Mouse (Mus musculus) myocyte (in vitro differentiated cells): ENCODE measurements around the gene Nhsl1. TPM values are rescaled to one million over a fixed set of nuclear protein-coding genes. Genes with fewer than 3 reads are reported as not detected.
A peak's percentile ranks its signal among the peaks of the same experiment; 100 is the strongest.

Source experiments
- H3K27me3 ChIP-seq: one replicate; pipeline ENCODE4 v1.6.1; 2011; ENCODE audit not compliant: control insufficient read depth, insufficient read depth, insufficient read length
- H3K36me3 ChIP-seq: one replicate; pipeline ENCODE4 v1.6.1; 2011; ENCODE audit not compliant: control insufficient read depth, insufficient read depth
- H3K4me2 ChIP-seq: one replicate; pipeline ENCODE4 v1.6.1; 2011; ENCODE audit warnings: low read depth, control low read depth
- H3K4me3 ChIP-seq: one replicate; pipeline ENCODE4 v1.5.1; 2011; ENCODE audit warnings: mild to moderate bottlenecking, control low read depth, moderate library complexity
- H3K79me2 ChIP-seq: one replicate; pipeline ENCODE4 v1.6.1; 2011; ENCODE audit not compliant: control insufficient read depth, insufficient read depth
- H3ac ChIP-seq: one replicate; pipeline ENCODE4 v1.6.1; 2011; ENCODE audit not compliant: control insufficient read depth, insufficient read length
- CEBPB ChIP-seq: IDR thresholded peaks from 2 replicates; pipeline ENCODE4 v1.6.1; 2011; ENCODE audit warnings: mild to moderate bottlenecking, moderate library complexity; ENCODE audit not compliant: poor library complexity, insufficient read depth, severe bottlenecking
- E2F4 ChIP-seq: IDR thresholded peaks from one replicate; pipeline ENCODE4 v1.6.1; 2011; ENCODE audit warnings: mild to moderate bottlenecking, control low read depth, moderate library complexity; ENCODE audit not compliant: insufficient read depth
- MAX ChIP-seq: IDR thresholded peaks from one replicate; pipeline ENCODE4 v1.6.1; 2011; ENCODE audit warnings: low read depth, mild to moderate bottlenecking, control low read depth
- MYOD1 ChIP-seq, 3 experiments: IDR thresholded peaks; one replicate each; pipeline ENCODE4 v1.6.1; 2011; ENCODE audit warnings: control low read depth in 2 of 3, low read depth in 2 of 3, mild to moderate bottlenecking in 2 of 3, moderate library complexity in 1 of 3; ENCODE audit not compliant: insufficient read length in 2 of 3, control insufficient read depth in 1 of 3
- MYOG ChIP-seq, 3 experiments: IDR thresholded peaks; one replicate each; pipeline ENCODE4 v1.6.1; 2011; ENCODE audit warnings: control low read depth in 2 of 3, low read depth in 2 of 3, mild to moderate bottlenecking in 2 of 3; ENCODE audit not compliant: insufficient read length in 2 of 3, control insufficient read depth in 1 of 3, insufficient read depth in 1 of 3
- POLR2A ChIP-seq: IDR thresholded peaks from one replicate; pipeline ENCODE4 v1.6.1; 2011; ENCODE audit warnings: low read depth, mild to moderate bottlenecking, control low read depth, moderate library complexity; ENCODE audit not compliant: insufficient read length
- POLR2AphosphoS2 ChIP-seq: IDR thresholded peaks from one replicate; pipeline ENCODE4 v1.6.1; 2011; ENCODE audit warnings: low read depth, control low read depth; ENCODE audit not compliant: insufficient read length
- REST ChIP-seq: IDR thresholded peaks from one replicate; pipeline ENCODE4 v1.6.1; 2011; ENCODE audit warnings: mild to moderate bottlenecking, control low read depth, moderate library complexity; ENCODE audit not compliant: insufficient read depth, insufficient read length
- SRF ChIP-seq: IDR thresholded peaks from one replicate; pipeline ENCODE4 v1.6.1; 2011; ENCODE audit warnings: low read depth; ENCODE audit not compliant: control insufficient read depth, insufficient read length
- TCF12 ChIP-seq: IDR thresholded peaks from one replicate; pipeline ENCODE4 v1.6.1; 2011; ENCODE audit warnings: mild to moderate bottlenecking, control low read depth; ENCODE audit not compliant: poor library complexity, insufficient read depth, severe bottlenecking
- TCF3 ChIP-seq: IDR thresholded peaks from one replicate; pipeline ENCODE4 v1.6.1; 2011; ENCODE audit warnings: low read depth, control low read depth; ENCODE audit not compliant: insufficient read length
- USF1 ChIP-seq: IDR thresholded peaks from one replicate; pipeline ENCODE4 v1.6.1; 2011; ENCODE audit warnings: low read depth, mild to moderate bottlenecking, control low read depth, moderate library complexity
- polyA plus RNA-seq: library from polyadenylated mRNA; unstranded; fragments of >200 nt; fragmentation: generic; extraction: Trizol; gene quantifications from one replicate; pipeline ENCODE4 v1.2.1, GENCODE M21; 2012; ENCODE audit warnings: missing spikeins

Gene Nhsl1
- polyA plus RNA-seq, 1 experiment: 5.4 TPM

GRCm38 (mm10) chr10:18430141-18430540, 111.4 kb downstream of the Nhsl1 start:
- Histone ChIP-seq H3K4me3 (peak overlapping the region; percentile 31), H3K4me2 (peak overlapping the region; percentile 87)
- TF ChIP-seq MYOG (IDR thresholded peaks at IDR 0.05; ENCODE audit: control insufficient read depth in 1 of 3, insufficient read depth in 1 of 3, insufficient read length in 2 of 3, low read depth in 2 of 3): peak in 1 of 3 experiments; percentile 48
- peak in 2 of 3 experiments; percentile 66 to 71 for TF ChIP-seq MYOD1 (IDR thresholded peaks at IDR 0.05; ENCODE audit: control insufficient read depth in 1 of 3, insufficient read length in 2 of 3, low read depth in 2 of 3)
- no peak for TF ChIP-seq TCF3
- TF ChIP-seq POLR2A: no peak
- TF ChIP-seq CEBPB: no peak
- no peak for TF ChIP-seq REST
- no peak for TF ChIP-seq USF1
- no peak for TF ChIP-seq TCF12
- no peak for TF ChIP-seq E2F4
- no peak for TF ChIP-seq MAX

GRCm38 (mm10) chr10:18430973-18431372, 112.2 kb downstream of the Nhsl1 start:
- H3K79me2 ChIP-seq: peaks cover 35% of the 10 kb centered on the region
- TF ChIP-seq POLR2A: peak; percentile 72
- TF ChIP-seq USF1: no peak
- TF ChIP-seq POLR2AphosphoS2: peak; percentile 73
- TF ChIP-seq MYOG (IDR thresholded peaks at IDR 0.05; ENCODE audit: control insufficient read depth in 1 of 3, insufficient read depth in 1 of 3, insufficient read length in 2 of 3, low read depth in 2 of 3): peak; percentile 17 to 93 (median 82)
- peak; percentile 4 for TF ChIP-seq TCF3
- no peak for TF ChIP-seq SRF
- TF ChIP-seq REST: no peak
- TF ChIP-seq CEBPB: no peak
- TF ChIP-seq MYOD1 (IDR thresholded peaks at IDR 0.05; ENCODE audit: control insufficient read depth in 1 of 3, insufficient read length in 2 of 3, low read depth in 2 of 3): peak in 2 of 3 experiments; percentile 90 to 95
- TF ChIP-seq TCF12: no peak
- no peak for TF ChIP-seq E2F4
- TF ChIP-seq MAX: no peak
- H3ac ChIP-seq: no peak overlapping the region
- H3K36me3 ChIP-seq: no peaks in the 10 kb centered on the region
- H3K4me3 ChIP-seq: peak overlapping the region; percentile 31
- H3K27me3 ChIP-seq: no peaks in the 10 kb centered on the region
- peak overlapping the region; percentile 87 for H3K4me2 ChIP-seq

More at GRCm38 (mm10) chr10:18430141-18430540, 111.4 kb downstream of the Nhsl1 start:
- no peaks in the 10 kb centered on the region for H3K36me3 ChIP-seq
- no peak overlapping the region for H3ac ChIP-seq
- H3K79me2 ChIP-seq: peaks cover 35% of the 10 kb centered on the region
- no peaks in the 10 kb centered on the region for H3K27me3 ChIP-seq

- Histone ChIP-seq H3K4me3 (peak overlapping the region; percentile 31), H3ac (no peak overlapping the region), H3K4me2 (peak overlapping the region; percentile 87), H3K36me3 (no peaks in the 10 kb centered on the region), H3K27me3 (no peaks in the 10 kb centered on the region), H3K79me2 (peaks cover 35% of the 10 kb centered on the region)
- TF ChIP-seq MYOD1 (IDR thresholded peaks at IDR 0.05; ENCODE audit: control insufficient read depth in 1 of 3, insufficient read length in 2 of 3, low read depth in 2 of 3): no peak
- TF ChIP-seq TCF3: no peak
- TF ChIP-seq POLR2A: no peak
- no peak for TF ChIP-seq MAX
- TF ChIP-seq REST: no peak
- no peak for TF ChIP-seq TCF12
- TF ChIP-seq CEBPB: no peak
- TF ChIP-seq MYOG (IDR thresholded peaks at IDR 0.05; ENCODE audit: control insufficient read depth in 1 of 3, insufficient read depth in 1 of 3, insufficient read length in 2 of 3, low read depth in 2 of 3): no peak
- TF ChIP-seq USF1: no peak
- TF ChIP-seq SRF: no peak
- no peak for TF ChIP-seq E2F4
- no peak for TF ChIP-seq POLR2AphosphoS2
Measured at GRCm38 (mm10) chr10:18431546-18431945, 112.8 kb downstream of the Nhsl1 start.

- Histone ChIP-seq H3K79me2 (peaks cover 42% of the 10 kb centered on the region), H3K36me3 (no peaks in the 10 kb centered on the region), H3K27me3 (no peaks in the 10 kb centered on the region), H3K4me3 (no peak overlapping the region), H3K4me2 (no peak overlapping the region), H3ac (no peak overlapping the region)
- TF ChIP-seq POLR2AphosphoS2: no peak
- TF ChIP-seq E2F4: no peak
- no peak for TF ChIP-seq REST
- no peak for TF ChIP-seq MYOG (IDR thresholded peaks at IDR 0.05; ENCODE audit: control insufficient read depth in 1 of 3, insufficient read depth in 1 of 3, insufficient read length in 2 of 3, low read depth in 2 of 3)
- TF ChIP-seq USF1: no peak
- no peak for TF ChIP-seq MYOD1 (IDR thresholded peaks at IDR 0.05; ENCODE audit: control insufficient read depth in 1 of 3, insufficient read length in 2 of 3, low read depth in 2 of 3)
- TF ChIP-seq POLR2A: no peak
Measured at GRCm38 (mm10) chr10:18435454-18435853, 116.7 kb downstream of the Nhsl1 start.

GRCm38 (mm10) chr10:18435938-18436337, 117.2 kb downstream of the Nhsl1 start:
- Histone ChIP-seq H3K4me3 (no peak overlapping the region), H3K79me2 (peaks cover 42% of the 10 kb centered on the region), H3K36me3 (no peaks in the 10 kb centered on the region), H3K27me3 (no peaks in the 10 kb centered on the region), H3K4me2 (no peak overlapping the region), H3ac (no peak overlapping the region)
- TF ChIP-seq MYOG (IDR thresholded peaks at IDR 0.05; ENCODE audit: control insufficient read depth in 1 of 3, insufficient read depth in 1 of 3, insufficient read length in 2 of 3, low read depth in 2 of 3): peak in 1 of 3 experiments; percentile 13
- no peak for TF ChIP-seq REST
- TF ChIP-seq TCF3: no peak
- TF ChIP-seq MYOD1 (IDR thresholded peaks at IDR 0.05; ENCODE audit: control insufficient read depth in 1 of 3, insufficient read length in 2 of 3, low read depth in 2 of 3): peak in 1 of 3 experiments; percentile 16
- no peak for TF ChIP-seq SRF
